Mouse (Mus musculus): ENCODE measurements around the gene Spty2d1.
"Not testable (repeated sequence)": the region's sequence is repeated elsewhere in the genome, so short reads cannot be mapped to it uniquely, and the experiment has no call there.

Spty2d1 gene

GRCm38 (mm10) chr7:47008168-47008993 lies at the start of gene Spty2d1:
Spty2d1 (minus strand) TSS chr7:47008411.
- peak; percentile 99 for DNase-seq

GRCm38 (mm10) chr7:47056273-47056672 lies 48.1 kb upstream of the Spty2d1 start:
- DNase-seq: no peak

GRCm38 (mm10) chr7:47055744-47056143 lies 47.5 kb upstream of the Spty2d1 start:
- no peak for DNase-seq

- DNase-seq: peak; percentile 82
Measured at GRCm38 (mm10) chr7:47054666-47055065, 46.5 kb upstream of the Spty2d1 start.

- DNase-seq: peak; percentile 48
Measured at GRCm38 (mm10) chr7:47053287-47053686, 45.1 kb upstream of the Spty2d1 start.

GRCm38 (mm10) chr7:47052276-47052675 lies 44.1 kb upstream of the Spty2d1 start:
- DNase-seq: peak; percentile 56

- peak; percentile 34 for DNase-seq
Measured at GRCm38 (mm10) chr7:47051404-47052151, 43.4 kb upstream of the Spty2d1 start.

- DNase-seq: no peak
Measured at GRCm38 (mm10) chr7:47050766-47051165, 42.6 kb upstream of the Spty2d1 start.

- peak; percentile 94 for DNase-seq
Measured at GRCm38 (mm10) chr7:47050366-47050765, 42.2 kb upstream of the Spty2d1 start, which contains the start of gene Tmem86a. Tmem86a (plus strand) TSS chr7:47050601.

GRCm38 (mm10) chr7:47042823-47043490 lies 34.7 kb upstream of the Spty2d1 start:
- DNase-seq: no peak

GRCm38 (mm10) chr7:47042121-47042520 lies 33.9 kb upstream of the Spty2d1 start:
- peak; percentile 32 for DNase-seq

GRCm38 (mm10) chr7:47041706-47042105 lies 33.5 kb upstream of the Spty2d1 start:
- no peak for DNase-seq

- DNase-seq: no peak
Measured at GRCm38 (mm10) chr7:47035426-47035825, 27.2 kb upstream of the Spty2d1 start.

GRCm38 (mm10) chr7:47034785-47035384 lies 26.7 kb upstream of the Spty2d1 start:
- no peak for DNase-seq

- DNase-seq: no peak
Measured at GRCm38 (mm10) chr7:47031371-47031770, 23.2 kb upstream of the Spty2d1 start.

- no peak for DNase-seq
Measured at GRCm38 (mm10) chr7:47030517-47031193, 22.4 kb upstream of the Spty2d1 start.

- no peak for DNase-seq
Measured at GRCm38 (mm10) chr7:47027520-47027919, 19.3 kb upstream of the Spty2d1 start.

GRCm38 (mm10) chr7:47026899-47027298 lies 18.7 kb upstream of the Spty2d1 start:
- not testable (repeated sequence) for DNase-seq

GRCm38 (mm10) chr7:47025429-47025828 lies 17.2 kb upstream of the Spty2d1 start:
- DNase-seq: no peak

- no peak for DNase-seq
Measured at GRCm38 (mm10) chr7:47024454-47024853, 16.2 kb upstream of the Spty2d1 start.

GRCm38 (mm10) chr7:47023530-47023929 lies 15.3 kb upstream of the Spty2d1 start:
- DNase-seq: peak; percentile 87

GRCm38 (mm10) chr7:47022482-47022881 lies 14.3 kb upstream of the Spty2d1 start:
- no peak for DNase-seq
